Mouse (Mus musculus) testis, adult 2 months (tissue): Measurements from ENCODE around the gene Smarcc2. TPM values are rescaled to one million over a fixed set of nuclear protein-coding genes. Genes with fewer than 3 reads are reported as not detected.

Experiments
- H3K27ac ChIP-seq: fragments of 200-500 bp; 2 replicates; pipeline ENCODE4 v1.5.1; 2012; ENCODE audit warnings: low read depth, low read length; ENCODE audit not compliant: control insufficient read depth, insufficient read depth
- H3K27me3 ChIP-seq: fragments of 200-500 bp; 2 replicates; pipeline ENCODE4 v1.6.1; 2012; ENCODE audit warnings: mild to moderate bottlenecking, low read length, moderate library complexity; ENCODE audit not compliant: control insufficient read depth, insufficient read depth
- H3K36me3 ChIP-seq: fragments of 200-500 bp; 2 replicates; pipeline ENCODE4 v1.6.1; 2012; ENCODE audit warnings: mild to moderate bottlenecking, low read length; ENCODE audit not compliant: control insufficient read depth, insufficient read depth
- H3K4me1 ChIP-seq: fragments of 200-500 bp; 2 replicates; pipeline ENCODE4 v1.6.1; 2012; ENCODE audit warnings: low read length; ENCODE audit not compliant: control insufficient read depth, insufficient read depth
- H3K4me3 ChIP-seq: fragments of 200-500 bp; 2 replicates; pipeline ENCODE4 v1.5.1; 2012; ENCODE audit warnings: low read depth, mild to moderate bottlenecking, low read length, moderate library complexity, mixed read lengths; ENCODE audit not compliant: control insufficient read depth
- CTCF ChIP-seq: fragments of 200-500 bp; IDR thresholded peaks from 2 replicates; pipeline ENCODE4 v1.5.1; 2012; ENCODE audit warnings: low read depth, mild to moderate bottlenecking, inconsistent platforms, low read length, moderate library complexity; ENCODE audit not compliant: control insufficient read depth, insufficient read depth, insufficient replicate concordance
- POLR2A ChIP-seq: fragments of 200-500 bp; IDR thresholded peaks from 2 replicates; pipeline ENCODE4 v1.6.1; 2012; ENCODE audit warnings: low read depth, mild to moderate bottlenecking, inconsistent platforms, low read length, moderate library complexity; ENCODE audit not compliant: control insufficient read depth
- polyA plus RNA-seq: library from polyadenylated mRNA; depleted of rRNA; stranded (reverse); fragments of >200 nt; gene quantifications from 2 replicates; pipeline ENCODE4 v1.2.3, GENCODE M21; 2012

Smarcc2 gene
- polyA plus RNA-seq, 1 experiment = 138 TPM

GRCm38 (mm10) chr10:128522351-128522750, 63.3 kb downstream of the Smarcc2 start:
- peaks cover 2% of the 10 kb centered on the region for H3K27me3 ChIP-seq

GRCm38 (mm10) chr10:128524111-128524731, 65.2 kb downstream of the Smarcc2 start:
- peaks cover 2% of the 10 kb centered on the region for H3K27me3 ChIP-seq

More at GRCm38 (mm10) chr10:128522351-128522750, 63.3 kb downstream of the Smarcc2 start:
- H3K36me3 ChIP-seq = no peaks in the 10 kb centered on the region
- no peak for TF ChIP-seq CTCF
- TF ChIP-seq POLR2A = no peak
- no peak overlapping the region for H3K27ac ChIP-seq
- H3K4me3 ChIP-seq = no peak overlapping the region
- H3K4me1 ChIP-seq = peaks cover 14% of the 10 kb centered on the region

GRCm38 (mm10) chr10:128524732-128525662, 65.9 kb downstream of the Smarcc2 start:
- Histone ChIP-seq H3K36me3 (no peaks in the 10 kb centered on the region), H3K27me3 (peaks cover 2% of the 10 kb centered on the region), H3K4me3 (peak overlapping the region; percentile 86), H3K27ac (0 out of 2 replicates have a peak overlapping the region, but pooled peaks have one; percentile 20), H3K4me1 (peaks cover 14% of the 10 kb centered on the region)
- TF ChIP-seq POLR2A (no peak), CTCF (no peak)

More at GRCm38 (mm10) chr10:128524111-128524731, 65.2 kb downstream of the Smarcc2 start:
- no peak overlapping the region for H3K27ac ChIP-seq
- H3K4me1 ChIP-seq = peaks cover 14% of the 10 kb centered on the region
- H3K4me3 ChIP-seq = no peak overlapping the region
- H3K36me3 ChIP-seq = no peaks in the 10 kb centered on the region
- TF ChIP-seq POLR2A (no peak), CTCF (no peak)

GRCm38 (mm10) chr10:128525671-128526308, 66.7 kb downstream of the Smarcc2 start, which contains the start of gene Esyt1:
TSS of gene Esyt1 (minus strand) at chr10:128525871.
- Histone ChIP-seq H3K27ac (0 out of 2 replicates have a peak within 1 kb of the TSS, but pooled peaks have one; percentile 20), H3K36me3 (no peaks in the 10 kb centered on the region), H3K4me1 (peaks cover 14% of the 10 kb centered on the region), H3K27me3 (peaks cover 2% of the 10 kb centered on the region), H3K4me3 (peak within 1 kb of the TSS; percentile 86)
- TF ChIP-seq POLR2A = no peak
- TF ChIP-seq CTCF = no peak

GRCm38 (mm10) chr10:128526366-128527356, 67.6 kb downstream of the Smarcc2 start:
- no peak for TF ChIP-seq CTCF
- no peak for TF ChIP-seq POLR2A
- Histone ChIP-seq H3K27me3 (peaks cover 2% of the 10 kb centered on the region), H3K27ac (no peak overlapping the region), H3K36me3 (no peaks in the 10 kb centered on the region), H3K4me1 (peaks cover 14% of the 10 kb centered on the region), H3K4me3 (peak overlapping the region; percentile 86; the same call in 1 of the 2 replicates)

- Histone ChIP-seq H3K27me3 (no peaks in the 10 kb centered on the region), H3K27ac (no peak overlapping the region), H3K4me1 (no peaks in the 10 kb centered on the region), H3K36me3 (no peaks in the 10 kb centered on the region), H3K4me3 (no peak overlapping the region)
- no peak for TF ChIP-seq CTCF
- TF ChIP-seq POLR2A = no peak
Observed at GRCm38 (mm10) chr10:128535206-128535605, 76.2 kb downstream of the Smarcc2 start.
